Mouse (Mus musculus): ENCODE data around the gene Hist3h2a. TPM values are rescaled to one million over a fixed set of nuclear protein-coding genes. Genes with fewer than 3 reads are reported as not detected.

Gene Hist3h2a
- polyA plus RNA-seq, 1 experiment from 2014 or later, result 94.9 TPM

DNA sequence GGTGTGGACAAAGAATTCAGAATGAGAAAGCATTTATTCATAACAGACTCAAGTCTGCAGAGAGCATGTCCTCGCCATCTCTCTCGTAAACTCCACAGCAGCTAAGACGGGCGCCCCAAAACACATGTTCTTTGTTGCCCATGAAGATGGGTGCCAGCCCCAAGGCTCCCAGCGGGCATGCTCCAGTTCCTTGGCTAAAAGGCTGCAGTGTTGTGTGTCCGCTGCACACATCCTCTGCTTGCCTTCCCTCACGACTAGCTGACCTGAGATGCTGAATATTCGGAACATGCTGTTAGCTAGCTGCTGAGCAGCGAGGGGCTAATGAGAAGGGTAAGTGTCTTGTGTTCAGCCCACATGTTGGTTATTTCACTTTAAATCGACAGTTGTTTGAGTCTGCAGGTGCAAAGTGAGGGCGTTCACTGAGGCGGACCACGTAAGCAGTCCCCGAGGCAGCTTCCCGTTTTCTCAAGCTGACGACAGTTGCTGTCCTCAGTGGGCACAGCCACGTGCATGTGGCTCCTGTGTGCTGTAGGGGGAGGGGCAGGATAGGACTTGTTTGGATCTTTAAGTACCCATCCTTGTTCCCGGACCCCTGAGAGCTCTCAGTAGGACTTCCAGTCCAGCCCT lies 28.1 kb downstream of the Hist3h2a start:
- no peaks in the 10 kb centered on the region for H3K9me3 ChIP-seq (ENCODE audit: control insufficient read depth, low read length)
- H3K27ac ChIP-seq, result no peak overlapping the region
- H3K36me3 ChIP-seq (replicated peaks; ENCODE audit: control insufficient read depth, insufficient read depth), result peaks cover 50% of the 10 kb centered on the region
- no peak overlapping the region for H3K4me3 ChIP-seq (replicated peaks; ENCODE audit: low read length)
- H3K4me2 ChIP-seq (replicated peaks), result no peak overlapping the region
- 85% methylated on average over 18 of the region's 18 CpGs for WGBS
- DNase-seq (ENCODE audit: low spot score) (no peak), ATAC-seq (ENCODE audit: low FRiP score) (no peak)
- H3K9ac ChIP-seq, result no peak overlapping the region
- H3K27me3 ChIP-seq (ENCODE audit: control insufficient read depth, insufficient read depth, low read length), result no peaks in the 10 kb centered on the region
- peaks cover 27% of the 10 kb centered on the region for H3K4me1 ChIP-seq (replicated peaks; ENCODE audit: control insufficient read depth, insufficient read depth, low read length)

DNA sequence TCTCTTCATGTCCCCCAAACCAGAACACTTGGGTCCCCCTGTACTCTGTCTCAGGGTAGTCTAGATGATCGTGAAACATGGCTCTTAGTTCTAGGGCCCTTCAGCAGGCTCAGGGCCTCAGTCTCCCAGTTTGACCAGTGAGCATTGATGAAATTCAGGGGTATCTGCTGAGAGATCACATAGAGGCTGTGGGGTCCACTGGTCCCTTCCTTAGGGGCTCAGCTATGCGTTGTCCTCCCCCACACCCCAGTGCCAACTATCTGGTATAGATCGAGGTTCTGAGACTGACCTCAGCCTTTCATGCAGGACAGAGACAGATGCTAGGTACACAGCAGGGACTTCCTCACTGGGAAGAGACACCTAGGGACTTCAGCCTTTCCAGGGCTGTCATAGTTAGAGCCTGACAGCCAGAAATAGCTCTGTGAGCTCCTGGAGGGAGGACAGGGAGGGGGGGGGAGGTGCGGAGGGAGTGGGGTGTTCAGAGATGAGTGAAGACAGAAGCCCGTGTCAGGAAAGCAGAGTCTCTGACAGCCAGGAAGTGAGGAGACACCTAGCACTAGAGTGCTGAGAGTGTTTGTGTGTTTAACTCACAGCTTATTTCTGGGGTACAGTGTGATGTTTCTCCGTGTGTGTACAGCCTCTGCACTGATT lies 29.3 kb downstream of the Hist3h2a start:
- no peak for DNase-seq (ENCODE audit: low spot score)
- no peaks in the 10 kb centered on the region for H3K9me3 ChIP-seq (ENCODE audit: control insufficient read depth, low read length)
- no peak overlapping the region for H3K27ac ChIP-seq
- H3K4me1 ChIP-seq (replicated peaks; ENCODE audit: control insufficient read depth, insufficient read depth, low read length), result peaks cover 25% of the 10 kb centered on the region
- H3K4me2 ChIP-seq (replicated peaks), result no peak overlapping the region
- no peak for ATAC-seq (ENCODE audit: low FRiP score)
- no peak overlapping the region for H3K9ac ChIP-seq
- 87% methylated on average over 6 of the region's 6 CpGs for WGBS
- no peak overlapping the region for H3K4me3 ChIP-seq (replicated peaks; ENCODE audit: low read length)
- H3K27me3 ChIP-seq (ENCODE audit: control insufficient read depth, insufficient read depth, low read length), result no peaks in the 10 kb centered on the region
- H3K36me3 ChIP-seq (replicated peaks; ENCODE audit: control insufficient read depth, insufficient read depth), result peaks cover 63% of the 10 kb centered on the region

- WGBS, result 98% methylated on average over 7 of the region's 7 CpGs
- H3K36me3 ChIP-seq (replicated peaks; ENCODE audit: control insufficient read depth, insufficient read depth), result peaks cover 71% of the 10 kb centered on the region
These were observed 30.2 kb downstream of the Hist3h2a start for GRCm38 (mm10) chr11:58984657-58985056.

GRCm38 (mm10) chr11:58985299-58985917 lies 30.9 kb downstream of the Hist3h2a start:
- peaks cover 79% of the 10 kb centered on the region for H3K36me3 ChIP-seq (replicated peaks; ENCODE audit: control insufficient read depth, insufficient read depth)
- DNase-seq (ENCODE audit: low spot score) (no peak), ATAC-seq (ENCODE audit: low FRiP score) (no peak)
- no peak overlapping the region for H3K9ac ChIP-seq
- 96% methylated on average over 3 of the region's 3 CpGs for WGBS
- no peaks in the 10 kb centered on the region for H3K9me3 ChIP-seq (ENCODE audit: control insufficient read depth, low read length)
- no peak overlapping the region for H3K4me2 ChIP-seq (replicated peaks)
- no peak overlapping the region for H3K4me3 ChIP-seq (replicated peaks; ENCODE audit: low read length)
- peaks cover 9% of the 10 kb centered on the region; the same call in 1 of the 2 replicates for H3K4me1 ChIP-seq (replicated peaks; ENCODE audit: control insufficient read depth, insufficient read depth, low read length)
- no peaks in the 10 kb centered on the region for H3K27me3 ChIP-seq (ENCODE audit: control insufficient read depth, insufficient read depth, low read length)
- no peak overlapping the region for H3K27ac ChIP-seq

More at GRCm38 (mm10) chr11:58984657-58985056, 30.2 kb downstream of the Hist3h2a start:
- Histone ChIP-seq H3K4me2 (replicated peaks) (no peak overlapping the region), H3K27ac (no peak overlapping the region), H3K27me3 (ENCODE audit: control insufficient read depth, insufficient read depth, low read length) (no peaks in the 10 kb centered on the region), H3K4me3 (replicated peaks; ENCODE audit: low read length) (no peak overlapping the region), H3K9me3 (ENCODE audit: control insufficient read depth, low read length) (no peaks in the 10 kb centered on the region), H3K4me1 (replicated peaks; ENCODE audit: control insufficient read depth, insufficient read depth, low read length) (peaks cover 17% of the 10 kb centered on the region), H3K9ac (no peak overlapping the region)
- ATAC-seq (ENCODE audit: low FRiP score) (no peak), DNase-seq (ENCODE audit: low spot score) (no peak)

GRCm38 (mm10) chr11:58989166-58989565 lies 34.7 kb downstream of the Hist3h2a start:
- H3K27ac ChIP-seq, result no peak overlapping the region
- H3K4me2 ChIP-seq (replicated peaks), result no peak overlapping the region
- no peaks in the 10 kb centered on the region for H3K9me3 ChIP-seq (ENCODE audit: control insufficient read depth, low read length)
- DNase-seq (ENCODE audit: low spot score), result no peak
- no peak overlapping the region for H3K4me3 ChIP-seq (replicated peaks; ENCODE audit: low read length)
- no peaks in the 10 kb centered on the region for H3K27me3 ChIP-seq (ENCODE audit: control insufficient read depth, insufficient read depth, low read length)
- ATAC-seq (ENCODE audit: low FRiP score), result no peak
- H3K9ac ChIP-seq, result no peak overlapping the region
- peaks cover 75% of the 10 kb centered on the region for H3K36me3 ChIP-seq (replicated peaks; ENCODE audit: control insufficient read depth, insufficient read depth)
- 0 out of 2 replicates have a peak, but pooled peaks cover 2% of the 10 kb centered on the region for H3K4me1 ChIP-seq (replicated peaks; ENCODE audit: control insufficient read depth, insufficient read depth, low read length)
- 98% methylated on average over 4 of the region's 4 CpGs for WGBS

DNA sequence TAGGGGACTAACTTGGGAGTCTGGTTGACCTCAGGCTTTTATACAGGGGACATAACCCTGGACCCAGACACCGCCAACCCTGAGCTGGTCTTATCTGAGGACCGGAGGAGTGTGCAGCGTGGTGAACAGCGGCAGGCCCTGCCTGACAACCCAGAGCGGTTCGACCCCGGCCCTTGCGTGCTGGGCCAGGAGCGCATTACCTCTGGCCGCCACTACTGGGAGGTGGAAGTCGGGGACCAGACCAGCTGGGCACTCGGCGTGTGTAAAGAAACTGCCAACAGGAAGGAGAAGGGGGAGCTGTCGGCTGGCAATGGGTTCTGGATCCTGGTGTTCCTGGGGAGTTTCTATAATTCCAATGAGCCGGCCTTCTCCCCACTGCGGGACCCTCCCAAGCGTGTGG lies 35.7 kb downstream of the Hist3h2a start:
- 90% methylated on average over 17 of the region's 17 CpGs for WGBS
- no peak overlapping the region for H3K9ac ChIP-seq
- H3K27me3 ChIP-seq (ENCODE audit: control insufficient read depth, insufficient read depth, low read length), result peaks cover 3% of the 10 kb centered on the region; the same call in 1 of the 2 replicates
- H3K4me3 ChIP-seq (replicated peaks; ENCODE audit: low read length), result no peak overlapping the region
- H3K36me3 ChIP-seq (replicated peaks; ENCODE audit: control insufficient read depth, insufficient read depth), result peaks cover 68% of the 10 kb centered on the region
- no peaks in the 10 kb centered on the region for H3K9me3 ChIP-seq (ENCODE audit: control insufficient read depth, low read length)
- H3K4me1 ChIP-seq (replicated peaks; ENCODE audit: control insufficient read depth, insufficient read depth, low read length), result 0 out of 2 replicates have a peak, but pooled peaks cover 3% of the 10 kb centered on the region
- no peak overlapping the region for H3K4me2 ChIP-seq (replicated peaks)
- no peak overlapping the region for H3K27ac ChIP-seq
- no peak for DNase-seq (ENCODE audit: low spot score)
- no peak for ATAC-seq (ENCODE audit: low FRiP score)

DNA sequence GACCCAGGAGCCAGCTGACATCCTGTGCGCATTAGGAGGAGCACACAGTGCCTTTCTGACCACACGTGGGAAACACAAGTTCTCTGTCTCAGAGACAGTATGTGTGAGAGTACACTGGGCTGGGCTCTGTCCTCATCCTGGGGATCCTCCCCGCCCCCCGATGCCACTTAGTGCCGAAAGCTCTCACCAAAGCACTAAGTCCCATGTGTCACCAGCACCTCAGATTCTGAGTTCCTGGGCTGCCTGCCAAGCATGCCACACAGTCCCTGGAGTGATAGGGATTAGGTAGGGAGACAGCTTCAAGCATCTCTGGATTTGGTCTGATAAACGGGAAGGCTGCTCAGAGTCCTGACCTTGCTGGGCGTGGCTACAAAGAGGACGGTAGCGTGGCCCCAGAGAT lies 36.3 kb downstream of the Hist3h2a start:
- ATAC-seq (ENCODE audit: low FRiP score) (no peak), DNase-seq (ENCODE audit: low spot score) (no peak)
- H3K36me3 ChIP-seq (replicated peaks; ENCODE audit: control insufficient read depth, insufficient read depth), result peaks cover 62% of the 10 kb centered on the region
- H3K9ac ChIP-seq, result no peak overlapping the region
- no peak overlapping the region for H3K4me2 ChIP-seq (replicated peaks)
- peaks cover 8% of the 10 kb centered on the region; the same call in 1 of the 2 replicates for H3K27me3 ChIP-seq (ENCODE audit: control insufficient read depth, insufficient read depth, low read length)
- WGBS, result 87% methylated on average over 9 of the region's 9 CpGs
- H3K4me1 ChIP-seq (replicated peaks; ENCODE audit: control insufficient read depth, insufficient read depth, low read length), result 0 out of 2 replicates have a peak, but pooled peaks cover 3% of the 10 kb centered on the region
- H3K27ac ChIP-seq, result no peak overlapping the region
- H3K9me3 ChIP-seq (ENCODE audit: control insufficient read depth, low read length), result no peaks in the 10 kb centered on the region
- no peak overlapping the region for H3K4me3 ChIP-seq (replicated peaks; ENCODE audit: low read length)

GRCm38 (mm10) chr11:58991911-58992310 lies 37.4 kb downstream of the Hist3h2a start:
- Histone ChIP-seq H3K27ac (no peak overlapping the region), H3K4me2 (replicated peaks) (no peak overlapping the region), H3K4me3 (replicated peaks; ENCODE audit: low read length) (no peak overlapping the region), H3K9ac (no peak overlapping the region), H3K4me1 (replicated peaks; ENCODE audit: control insufficient read depth, insufficient read depth, low read length) (0 out of 2 replicates have a peak, but pooled peaks cover 3% of the 10 kb centered on the region), H3K36me3 (replicated peaks; ENCODE audit: control insufficient read depth, insufficient read depth) (peaks cover 50% of the 10 kb centered on the region), H3K9me3 (ENCODE audit: control insufficient read depth, low read length) (no peaks in the 10 kb centered on the region), H3K27me3 (ENCODE audit: control insufficient read depth, insufficient read depth, low read length) (peaks cover 8% of the 10 kb centered on the region; the same call in 1 of the 2 replicates)
- DNase-seq (ENCODE audit: low spot score), result no peak
- ATAC-seq (ENCODE audit: low FRiP score), result no peak
- 90% methylated on average over 3 of the region's 3 CpGs for WGBS

- 0 out of 2 replicates have a peak, but pooled peaks cover 3% of the 10 kb centered on the region for H3K4me1 ChIP-seq (replicated peaks; ENCODE audit: control insufficient read depth, insufficient read depth, low read length)
- H3K4me3 ChIP-seq (replicated peaks; ENCODE audit: low read length), result no peak overlapping the region
- ATAC-seq (ENCODE audit: low FRiP score) (no peak), DNase-seq (ENCODE audit: low spot score) (no peak)
- no peak overlapping the region for H3K9ac ChIP-seq
- no peaks in the 10 kb centered on the region for H3K9me3 ChIP-seq (ENCODE audit: control insufficient read depth, low read length)
- H3K4me2 ChIP-seq (replicated peaks), result no peak overlapping the region
- H3K27me3 ChIP-seq (ENCODE audit: control insufficient read depth, insufficient read depth, low read length), result peaks cover 8% of the 10 kb centered on the region; the same call in 1 of the 2 replicates
- peaks cover 38% of the 10 kb centered on the region for H3K36me3 ChIP-seq (replicated peaks; ENCODE audit: control insufficient read depth, insufficient read depth)
- H3K27ac ChIP-seq, result no peak overlapping the region
- WGBS, result 87% methylated on average over 6 of the region's 6 CpGs
These were observed 38.7 kb downstream of the Hist3h2a start for GRCm38 (mm10) chr11:58993091-58993670.

Measured in hindbrain, embryonic 14.5 days (tissue).